In the genomic region with DNA sequence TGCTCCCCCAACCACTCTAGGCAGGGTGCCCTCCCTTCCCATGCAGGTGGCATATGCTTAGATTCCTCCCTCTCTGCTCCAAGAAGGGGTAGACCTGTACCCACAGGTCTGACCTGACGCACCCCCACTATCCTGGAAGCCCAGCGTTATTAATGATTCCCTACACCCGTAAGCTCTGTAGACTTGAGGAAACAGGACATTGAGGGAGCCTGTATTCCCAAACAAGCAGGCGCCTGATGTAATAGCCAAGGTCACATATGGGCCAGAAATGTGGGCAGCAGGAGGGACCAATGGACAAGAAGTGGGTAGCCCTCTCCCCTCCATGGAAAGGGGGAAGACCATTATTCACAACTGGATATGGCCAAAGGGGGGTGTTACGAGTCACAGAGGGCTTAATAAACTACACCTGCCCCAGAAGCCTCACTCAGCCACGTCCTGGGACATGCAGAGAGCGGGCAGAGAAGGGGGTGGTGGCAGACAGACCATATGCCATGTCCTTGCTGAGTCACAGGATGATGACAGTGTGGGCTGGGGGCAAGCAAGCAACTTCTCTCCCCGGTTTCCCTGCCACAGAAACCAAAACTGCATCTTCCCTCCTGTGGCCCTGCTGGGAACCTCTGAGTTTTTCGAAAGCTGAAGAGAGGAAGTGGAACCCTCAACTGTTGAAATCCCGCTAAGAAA, we compare ENCODE assay signal across 9 mouse cellular contexts. TPM values are rescaled to one million over a fixed set of nuclear protein-coding genes. Genes with fewer than 3 reads are reported as not detected.
DNase-seq lines count a peak whose midpoint lies in the region; ATAC-seq lines count a peak whose summit lies in the region.
"Had no signal": no experiment of that assay in that cellular context is flagged by ENCODE, and none has a peak within 500 bp of the region (broad histone marks: within the 10 kb centered on the region; RNA-seq: fewer than 3 reads in every experiment).

No protein-coding gene starts in this region.

- H3K4me2 ChIP-seq in forebrain, embryonic 16.5 days (ENCODE audit: low read length), result no peak overlapping the region
- no peak overlapping the region for H3K4me2 ChIP-seq in midbrain, embryonic 16.5 days (ENCODE audit: low read length)
- no peak overlapping the region for H3K4me2 ChIP-seq in limb, embryonic 15.5 days
- peak overlapping the region; percentile 22; the same call in 1 of the 2 replicates for H3K4me2 ChIP-seq in stomach, embryonic 16.5 days (ENCODE audit: low read depth, low read length)
- H3K4me2 ChIP-seq: embryonic facial prominence, embryonic 13.5 days had no signal

- H3K27ac ChIP-seq in forebrain, embryonic 10.5 days, result peak overlapping the region; percentile 61
- no peak overlapping the region for H3K27ac ChIP-seq in forebrain, embryonic 16.5 days (ENCODE audit: low read length)
- H3K27ac ChIP-seq in midbrain, embryonic 10.5 days (replicated peaks), result peak overlapping the region; percentile 55; the same call in 1 of the 2 replicates
- no peak overlapping the region for H3K27ac ChIP-seq in midbrain, embryonic 16.5 days (ENCODE audit: low read length)
- peak overlapping the region; percentile 48 for H3K27ac ChIP-seq in limb, embryonic 15.5 days
- peak overlapping the region; percentile 74 for H3K27ac ChIP-seq in stomach, embryonic 16.5 days (ENCODE audit: low read length)
- H3K27ac ChIP-seq: embryonic facial prominence, embryonic 13.5 days had no signal

- no peak for DNase-seq in forebrain, embryonic 10.5 days (ENCODE audit: extremely low spot score, low spot score)
- no peak for DNase-seq in midbrain, embryonic 10.5 days (ENCODE audit: low spot score)
- no peak for DNase-seq in cerebellum, postnatal 4 days (ENCODE audit: low spot score in 2 of 2)
- DNase-seq in right cerebral cortex, adult 18-20 months, result no peak

- no peak overlapping the region for H3K9ac ChIP-seq in forebrain, embryonic 16.5 days (replicated peaks; ENCODE audit: low read depth, low read length)
- no peak overlapping the region for H3K9ac ChIP-seq in midbrain, embryonic 16.5 days (ENCODE audit: low read depth, low read length)
- no peak overlapping the region for H3K9ac ChIP-seq in limb, embryonic 15.5 days
- H3K9ac ChIP-seq in stomach, embryonic 16.5 days (ENCODE audit: low read length), result peak overlapping the region; percentile 7; the same call in 1 of the 2 replicates
- H3K9ac ChIP-seq: embryonic facial prominence, embryonic 13.5 days had no signal

- H3K36me3 ChIP-seq in forebrain, embryonic 10.5 days (replicated peaks), result no peaks in the 10 kb centered on the region
- H3K36me3 ChIP-seq in forebrain, embryonic 16.5 days (ENCODE audit: control insufficient read depth, insufficient read depth), result no peaks in the 10 kb centered on the region
- H3K36me3 ChIP-seq in midbrain, embryonic 10.5 days, result no peaks in the 10 kb centered on the region
- H3K36me3 ChIP-seq in midbrain, embryonic 16.5 days (ENCODE audit: control insufficient read depth, insufficient read depth, low read length), result no peaks in the 10 kb centered on the region
- H3K36me3 ChIP-seq in limb, embryonic 15.5 days, result no peaks in the 10 kb centered on the region
- no peaks in the 10 kb centered on the region for H3K36me3 ChIP-seq in stomach, embryonic 16.5 days (ENCODE audit: control insufficient read depth, insufficient read depth, low read length)
- H3K36me3 ChIP-seq: embryonic facial prominence, embryonic 13.5 days had no signal

- peaks cover 52% of the 10 kb centered on the region for H3K4me1 ChIP-seq in forebrain, embryonic 10.5 days
- peaks cover 19% of the 10 kb centered on the region for H3K4me1 ChIP-seq in forebrain, embryonic 16.5 days (replicated peaks; ENCODE audit: control insufficient read depth, insufficient read depth, low read length)
- peaks cover 36% of the 10 kb centered on the region for H3K4me1 ChIP-seq in midbrain, embryonic 10.5 days
- H3K4me1 ChIP-seq in midbrain, embryonic 16.5 days (ENCODE audit: control insufficient read depth, insufficient read depth, low read length), result no peaks in the 10 kb centered on the region
- peaks cover 62% of the 10 kb centered on the region for H3K4me1 ChIP-seq in limb, embryonic 15.5 days
- H3K4me1 ChIP-seq in stomach, embryonic 16.5 days (ENCODE audit: control insufficient read depth, insufficient read depth, low read length), result peaks cover 43% of the 10 kb centered on the region

- peaks cover 10% of the 10 kb centered on the region for H3K27me3 ChIP-seq in forebrain, embryonic 10.5 days (ENCODE audit: poor library complexity, severe bottlenecking)
- no peaks in the 10 kb centered on the region for H3K27me3 ChIP-seq in forebrain, embryonic 16.5 days (replicated peaks; ENCODE audit: control insufficient read depth, insufficient read depth, low read length)
- peaks cover 14% of the 10 kb centered on the region for H3K27me3 ChIP-seq in midbrain, embryonic 10.5 days (ENCODE audit: low read depth, poor library complexity, severe bottlenecking)
- no peaks in the 10 kb centered on the region for H3K27me3 ChIP-seq in midbrain, embryonic 16.5 days (ENCODE audit: control insufficient read depth, insufficient read depth, low read depth, low read length)
- H3K27me3 ChIP-seq in limb, embryonic 15.5 days, result no peaks in the 10 kb centered on the region
- no peaks in the 10 kb centered on the region for H3K27me3 ChIP-seq in stomach, embryonic 16.5 days (ENCODE audit: control insufficient read depth, insufficient read depth, low read length)
- H3K27me3 ChIP-seq: embryonic facial prominence, embryonic 13.5 days had no signal

- ATAC-seq in forebrain, embryonic 16.5 days, result no peak
- ATAC-seq in midbrain, embryonic 16.5 days, result no peak
- ATAC-seq in limb, embryonic 15.5 days (ENCODE audit: insufficient number of reproducible peaks, low FRiP score, low TSS enrichment, low read depth), result no peak
- no peak for ATAC-seq in stomach, embryonic 16.5 days (ENCODE audit: insufficient read depth, low FRiP score)

- WGBS in forebrain, embryonic 10.5 days, result 80% methylated on average over 10 of the region's 10 CpGs
- WGBS in forebrain, embryonic 16.5 days, result 75% methylated on average over 10 of the region's 10 CpGs
- WGBS in midbrain, embryonic 10.5 days, result 72% methylated on average over 10 of the region's 10 CpGs
- 83% methylated on average over 10 of the region's 10 CpGs for WGBS in midbrain, embryonic 16.5 days
- 65% methylated on average over 10 of the region's 10 CpGs for WGBS in limb, embryonic 15.5 days
- WGBS in stomach, embryonic 16.5 days, result 66% methylated on average over 10 of the region's 10 CpGs

- H3K4me3 ChIP-seq in forebrain, embryonic 10.5 days, result no peak overlapping the region
- H3K4me3 ChIP-seq in forebrain, embryonic 16.5 days (replicated peaks; ENCODE audit: low read length), result no peak overlapping the region
- H3K4me3 ChIP-seq in midbrain, embryonic 10.5 days, result no peak overlapping the region
- H3K4me3 ChIP-seq in midbrain, embryonic 16.5 days (ENCODE audit: low read depth, low read length), result no peak overlapping the region
- H3K4me3 ChIP-seq in limb, embryonic 15.5 days, result no peak overlapping the region
- no peak overlapping the region for H3K4me3 ChIP-seq in stomach, embryonic 16.5 days (replicated peaks; ENCODE audit: low read length)
- H3K4me3 ChIP-seq: embryonic facial prominence, embryonic 13.5 days had no signal

- no peaks in the 10 kb centered on the region for H3K9me3 ChIP-seq in forebrain, embryonic 10.5 days
- H3K9me3 ChIP-seq in forebrain, embryonic 16.5 days (ENCODE audit: control insufficient read depth, low read length), result no peaks in the 10 kb centered on the region
- H3K9me3 ChIP-seq in midbrain, embryonic 10.5 days (replicated peaks), result no peaks in the 10 kb centered on the region
- no peaks in the 10 kb centered on the region for H3K9me3 ChIP-seq in midbrain, embryonic 16.5 days (replicated peaks; ENCODE audit: control insufficient read depth, low read length, poor library complexity, severe bottlenecking)
- H3K9me3 ChIP-seq in limb, embryonic 15.5 days, result no peaks in the 10 kb centered on the region
- H3K9me3 ChIP-seq in stomach, embryonic 16.5 days (replicated peaks; ENCODE audit: control insufficient read depth, low read length), result no peaks in the 10 kb centered on the region
- H3K9me3 ChIP-seq: embryonic facial prominence, embryonic 13.5 days had no signal

RNA-seq across cellular contexts. Expression of a gene that starts 10.2 kb away (rescaled TPM):
- 3.5 and 4.0 TPM in 2 replicates for polyA plus RNA-seq in forebrain, embryonic 10.5 days (2016; fragmentation: Nextera tagmentation; extraction: Ambion mirVana)
- polyA plus RNA-seq in forebrain, embryonic 16.5 days (2015; fragmentation: Nextera tagmentation; extraction: Ambion mirVana), result 1.0 and 1.5 TPM in 2 replicates
- 2.5 and 3.3 TPM in 2 replicates for polyA plus RNA-seq in midbrain, embryonic 10.5 days (2016; fragmentation: Nextera tagmentation; extraction: Ambion mirVana)
- polyA plus RNA-seq in midbrain, embryonic 16.5 days (2015; fragmentation: Nextera tagmentation; extraction: Ambion mirVana), result 0.93 and 1.2 TPM in 2 replicates
- polyA plus RNA-seq in limb, embryonic 15.5 days (2015; fragmentation: Nextera tagmentation; extraction: Ambion mirVana), result 7.1 and 8.2 TPM in 2 replicates
- 8.2 and 9.3 TPM in 2 replicates for polyA plus RNA-seq in stomach, embryonic 16.5 days (2015; fragmentation: Nextera tagmentation; extraction: Ambion mirVana)

RNA-seq across cellular contexts. Expression of a gene that starts 30.3 kb away (rescaled TPM):
- not detected in 2 replicates for polyA plus RNA-seq in forebrain, embryonic 10.5 days (2016; fragmentation: Nextera tagmentation; extraction: Ambion mirVana)
- polyA plus RNA-seq in forebrain, embryonic 16.5 days (2015; fragmentation: Nextera tagmentation; extraction: Ambion mirVana), result 0.27 TPM in 1 of 2 replicates, not detected in the other
- polyA plus RNA-seq in midbrain, embryonic 10.5 days (2016; fragmentation: Nextera tagmentation; extraction: Ambion mirVana), result not detected in 2 replicates
- 0.20 and 0.36 TPM in 2 replicates for polyA plus RNA-seq in midbrain, embryonic 16.5 days (2015; fragmentation: Nextera tagmentation; extraction: Ambion mirVana)
- not detected in 2 replicates for polyA plus RNA-seq in limb, embryonic 15.5 days (2015; fragmentation: Nextera tagmentation; extraction: Ambion mirVana)
- polyA plus RNA-seq in stomach, embryonic 16.5 days (2015; fragmentation: Nextera tagmentation; extraction: Ambion mirVana), result not detected in 2 replicates
- polyA plus RNA-seq: embryonic facial prominence, embryonic 13.5 days had no signal

RNA-seq across cellular contexts. Expression of a gene that starts 35.3 kb away (rescaled TPM):
- 9.2 and 10.5 TPM in 2 replicates for polyA plus RNA-seq in forebrain, embryonic 10.5 days (2016; fragmentation: Nextera tagmentation; extraction: Ambion mirVana)
- polyA plus RNA-seq in forebrain, embryonic 16.5 days (2015; fragmentation: Nextera tagmentation; extraction: Ambion mirVana), result 15.0 and 17.1 TPM in 2 replicates
- 8.3 and 8.7 TPM in 2 replicates for polyA plus RNA-seq in midbrain, embryonic 10.5 days (2016; fragmentation: Nextera tagmentation; extraction: Ambion mirVana)
- 15.5 and 17.0 TPM in 2 replicates for polyA plus RNA-seq in midbrain, embryonic 16.5 days (2015; fragmentation: Nextera tagmentation; extraction: Ambion mirVana)
- polyA plus RNA-seq in limb, embryonic 15.5 days (2015; fragmentation: Nextera tagmentation; extraction: Ambion mirVana), result 9.7 and 10.1 TPM in 2 replicates
- 4.8 and 5.1 TPM in 2 replicates for polyA plus RNA-seq in stomach, embryonic 16.5 days (2015; fragmentation: Nextera tagmentation; extraction: Ambion mirVana)

RNA-seq across cellular contexts. Expression of a gene that starts 36.8 kb away (rescaled TPM):
- 0.62 and 1.1 TPM in 2 replicates for polyA plus RNA-seq in forebrain, embryonic 10.5 days (2016; fragmentation: Nextera tagmentation; extraction: Ambion mirVana)
- polyA plus RNA-seq in forebrain, embryonic 16.5 days (2015; fragmentation: Nextera tagmentation; extraction: Ambion mirVana), result 2.9 and 3.2 TPM in 2 replicates
- 0.65 and 0.77 TPM in 2 replicates for polyA plus RNA-seq in midbrain, embryonic 10.5 days (2016; fragmentation: Nextera tagmentation; extraction: Ambion mirVana)
- polyA plus RNA-seq in midbrain, embryonic 16.5 days (2015; fragmentation: Nextera tagmentation; extraction: Ambion mirVana), result 3.7 and 4.4 TPM in 2 replicates
- 1.9 and 2.6 TPM in 2 replicates for polyA plus RNA-seq in limb, embryonic 15.5 days (2015; fragmentation: Nextera tagmentation; extraction: Ambion mirVana)
- polyA plus RNA-seq in stomach, embryonic 16.5 days (2015; fragmentation: Nextera tagmentation; extraction: Ambion mirVana), result 1.1 and 1.6 TPM in 2 replicates

RNA-seq across cellular contexts. Expression of a gene that starts 37.5 kb away (rescaled TPM):
- 2.5 and 2.9 TPM in 2 replicates for polyA plus RNA-seq in forebrain, embryonic 10.5 days (2016; fragmentation: Nextera tagmentation; extraction: Ambion mirVana)
- polyA plus RNA-seq in forebrain, embryonic 16.5 days (2015; fragmentation: Nextera tagmentation; extraction: Ambion mirVana), result 16.6 TPM in 2 replicates
- polyA plus RNA-seq in midbrain, embryonic 10.5 days (2016; fragmentation: Nextera tagmentation; extraction: Ambion mirVana), result 2.5 and 2.8 TPM in 2 replicates
- 26.4 and 29.3 TPM in 2 replicates for polyA plus RNA-seq in midbrain, embryonic 16.5 days (2015; fragmentation: Nextera tagmentation; extraction: Ambion mirVana)
- 20.1 and 22.2 TPM in 2 replicates for polyA plus RNA-seq in limb, embryonic 15.5 days (2015; fragmentation: Nextera tagmentation; extraction: Ambion mirVana)
- polyA plus RNA-seq in stomach, embryonic 16.5 days (2015; fragmentation: Nextera tagmentation; extraction: Ambion mirVana), result 19.6 and 24.8 TPM in 2 replicates

Comparison
In these comparisons a context has a peak if more than half of its experiments do, and no peak if none do; other contexts are left out.
1. H3K27ac ChIP-seq: peak in forebrain, embryonic 10.5 days (single experiment), midbrain, embryonic 10.5 days (single experiment), limb, embryonic 15.5 days (single experiment) and stomach, embryonic 16.5 days (single experiment); none in forebrain, embryonic 16.5 days (single experiment) and midbrain, embryonic 16.5 days (single experiment).